Mouse (Mus musculus): ENCODE measurements around the gene Uimc1.

Uimc1 gene

DNA sequence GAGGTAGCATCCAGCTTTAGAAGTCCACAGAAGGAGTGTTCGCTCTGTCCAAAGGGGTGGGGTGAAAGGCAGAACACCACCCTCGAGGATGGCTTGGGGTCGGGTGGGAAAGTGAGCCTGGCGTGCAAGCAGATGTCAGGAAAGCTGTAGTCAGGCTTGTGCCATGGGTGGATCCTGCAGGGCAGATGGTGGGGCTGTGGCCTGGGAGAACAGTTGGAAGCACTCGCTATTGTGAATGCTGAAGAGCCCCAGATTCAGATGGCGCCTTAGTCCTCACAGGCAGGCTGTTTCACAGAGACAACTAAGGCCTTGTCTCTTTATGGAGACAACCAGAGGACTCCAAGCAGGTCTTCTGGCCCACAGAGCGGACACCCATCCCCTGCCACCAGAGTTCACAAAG lies 107.9 kb downstream of the Uimc1 start:
- DNase-seq: no peak

DNA sequence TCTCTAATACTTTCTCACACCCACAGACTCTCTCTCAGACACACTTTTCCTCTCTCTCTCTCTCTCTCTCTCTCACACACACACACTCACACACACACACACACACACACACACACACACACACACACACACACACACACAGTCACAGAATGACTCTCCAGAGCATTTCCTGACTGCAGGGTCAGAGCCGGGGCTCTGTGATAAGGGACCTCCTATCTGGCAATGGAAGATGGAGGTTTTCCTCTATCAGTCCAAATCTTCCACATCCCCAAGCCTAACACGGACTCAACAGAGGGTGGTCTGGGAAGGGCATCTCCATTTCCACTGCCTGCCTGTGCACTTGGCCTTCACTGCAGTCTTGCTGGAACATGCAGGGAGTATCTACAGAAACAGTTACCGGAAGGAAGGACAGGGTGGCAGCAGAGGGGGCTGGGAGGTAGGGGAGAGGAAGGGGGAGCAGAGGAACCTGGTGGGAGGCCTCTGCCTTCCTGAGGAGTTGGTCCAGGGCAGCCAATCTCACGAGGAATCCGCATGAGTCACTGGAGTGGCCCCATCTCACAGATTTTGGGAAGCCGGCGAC lies 111.8 kb downstream of the Uimc1 start:
- no peak for DNase-seq

DNA sequence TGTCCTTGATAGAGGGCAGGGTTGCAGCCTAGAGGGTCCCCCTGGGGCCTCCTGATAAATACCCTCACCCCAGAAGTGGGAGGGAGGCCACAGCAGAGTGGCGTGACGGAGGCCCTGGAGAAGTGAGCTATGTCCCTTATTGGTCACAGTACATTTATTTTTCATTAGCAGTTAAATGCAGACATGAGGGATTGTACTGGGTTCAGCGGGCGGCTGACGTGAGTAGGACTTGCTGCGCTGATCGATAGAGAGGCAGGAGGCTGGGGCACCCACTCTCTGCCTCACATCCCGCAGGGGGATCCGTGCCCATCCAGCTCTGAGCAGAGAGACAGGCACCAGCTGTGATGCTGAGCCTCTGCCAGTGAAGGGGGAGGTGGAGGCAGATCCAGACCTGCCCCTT lies 112.7 kb downstream of the Uimc1 start:
- DNase-seq: no peak

DNA sequence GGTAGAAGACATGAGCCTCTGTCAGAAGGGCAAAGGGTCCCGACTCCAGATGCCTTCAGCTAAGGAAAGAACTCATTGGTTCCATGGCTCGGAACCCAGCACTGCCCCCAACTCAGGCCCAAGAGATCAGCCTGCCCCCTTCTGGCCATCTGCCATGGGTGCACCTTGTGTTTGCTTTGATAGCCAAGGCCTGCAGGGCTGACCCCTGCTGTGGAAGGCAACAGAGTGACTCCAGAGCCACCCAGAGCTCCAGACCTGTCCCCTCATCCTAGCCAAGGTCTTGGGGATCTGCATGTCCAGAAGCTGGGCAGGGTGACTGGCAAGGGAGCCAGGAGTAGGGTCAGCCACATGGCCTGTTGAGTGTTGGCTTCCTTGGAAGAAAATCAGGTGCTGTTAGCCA lies 116.5 kb downstream of the Uimc1 start:
- DNase-seq: no peak

DNA sequence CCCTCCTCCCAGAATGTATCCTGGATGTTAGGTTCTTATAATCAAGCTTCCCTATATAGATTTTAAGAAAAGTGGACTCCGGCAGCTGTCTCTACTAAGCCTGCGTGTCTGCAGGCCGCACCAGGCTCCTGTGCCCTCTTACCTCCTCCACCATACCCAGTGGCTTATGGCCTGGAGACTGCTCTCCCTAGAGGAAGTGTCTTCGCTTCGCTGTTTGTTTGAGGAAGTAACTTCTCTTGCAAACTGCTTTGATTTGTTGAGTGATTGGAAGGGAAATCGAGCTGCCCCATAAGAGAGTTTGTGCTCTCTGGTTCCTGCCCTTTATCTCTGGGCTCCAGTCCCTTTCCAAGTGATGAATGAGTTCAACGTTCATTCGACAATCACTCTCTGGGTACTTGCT lies 117.1 kb downstream of the Uimc1 start:
- DNase-seq: no peak

DNA sequence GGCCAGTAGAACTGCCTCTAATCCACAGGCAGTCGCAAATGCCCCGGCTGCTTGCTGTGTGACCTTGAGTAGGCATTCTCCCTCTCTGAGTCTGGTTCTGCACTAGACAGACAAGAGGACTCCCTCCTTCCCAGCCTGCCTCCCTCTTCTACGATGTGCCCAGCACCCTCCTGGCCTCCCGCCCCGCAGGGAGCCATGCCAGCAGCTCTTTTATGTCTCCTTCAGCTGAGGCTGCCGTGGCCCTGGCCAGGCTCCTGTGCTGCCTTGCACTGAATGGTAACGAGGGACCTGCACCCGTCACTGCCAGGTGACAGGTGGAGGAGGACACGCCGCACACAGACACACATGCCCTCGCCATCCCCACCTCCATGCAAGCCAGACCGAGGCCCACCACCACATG lies 119.1 kb downstream of the Uimc1 start:
- DNase-seq: no peak

DNA sequence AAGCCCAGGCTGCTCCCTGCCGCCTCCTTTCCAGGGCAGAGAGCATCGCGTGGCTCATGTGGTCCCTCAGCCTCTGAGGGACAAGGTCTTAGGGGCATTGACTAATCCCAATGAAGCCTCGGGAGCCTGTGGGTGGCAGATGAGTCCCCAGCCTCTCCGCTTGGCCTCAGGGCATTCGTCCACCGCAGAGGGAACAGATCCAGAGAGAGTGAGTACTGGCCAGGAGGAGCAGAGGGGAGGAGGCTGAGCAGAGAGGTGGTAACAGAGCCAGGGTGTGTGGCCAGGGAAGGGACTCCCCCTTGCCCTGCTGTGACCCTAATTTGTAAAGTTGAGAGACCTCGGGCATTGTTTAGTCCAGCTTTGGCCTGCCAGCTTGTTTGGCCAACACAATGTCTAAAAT lies 121.3 kb downstream of the Uimc1 start:
- DNase-seq: no peak
